Mouse (Mus musculus) spleen, adult 2 months (tissue): ENCODE results near the gene Tarm1.

Source experiments
- CTCF ChIP-seq: fragments of 200-500 bp; IDR thresholded peaks from 2 replicates; pipeline ENCODE4 v1.5.1; 2011; ENCODE audit warnings: mild to moderate bottlenecking, inconsistent platforms; ENCODE audit not compliant: insufficient read depth, insufficient read length, insufficient replicate concordance; ENCODE audit errors: extremely low read depth
- POLR2A ChIP-seq: fragments of 200-500 bp; IDR thresholded peaks from 2 replicates; pipeline ENCODE4 v1.6.1; 2011; ENCODE audit warnings: low read depth, low read length, inconsistent platforms

- TF ChIP-seq POLR2A, result no peak
- no peak for TF ChIP-seq CTCF
Observed at GRCm38 (mm10) chr7:3439984-3440383, 62.4 kb downstream of the Tarm1 start.
